Mouse (Mus musculus) kidney, postnatal 36 days (tissue): ENCODE measurements around the gene Celf6.
A peak's percentile ranks its signal among the peaks of the same experiment; 100 is the strongest.

Experiments used
- DNase-seq, 2 experiments: peaks; one replicate each; pipeline ENCODE4 v3.0.0; 2021 to 2022; ENCODE audit warnings: mixed read lengths in 2 of 2

Celf6 gene

DNA sequence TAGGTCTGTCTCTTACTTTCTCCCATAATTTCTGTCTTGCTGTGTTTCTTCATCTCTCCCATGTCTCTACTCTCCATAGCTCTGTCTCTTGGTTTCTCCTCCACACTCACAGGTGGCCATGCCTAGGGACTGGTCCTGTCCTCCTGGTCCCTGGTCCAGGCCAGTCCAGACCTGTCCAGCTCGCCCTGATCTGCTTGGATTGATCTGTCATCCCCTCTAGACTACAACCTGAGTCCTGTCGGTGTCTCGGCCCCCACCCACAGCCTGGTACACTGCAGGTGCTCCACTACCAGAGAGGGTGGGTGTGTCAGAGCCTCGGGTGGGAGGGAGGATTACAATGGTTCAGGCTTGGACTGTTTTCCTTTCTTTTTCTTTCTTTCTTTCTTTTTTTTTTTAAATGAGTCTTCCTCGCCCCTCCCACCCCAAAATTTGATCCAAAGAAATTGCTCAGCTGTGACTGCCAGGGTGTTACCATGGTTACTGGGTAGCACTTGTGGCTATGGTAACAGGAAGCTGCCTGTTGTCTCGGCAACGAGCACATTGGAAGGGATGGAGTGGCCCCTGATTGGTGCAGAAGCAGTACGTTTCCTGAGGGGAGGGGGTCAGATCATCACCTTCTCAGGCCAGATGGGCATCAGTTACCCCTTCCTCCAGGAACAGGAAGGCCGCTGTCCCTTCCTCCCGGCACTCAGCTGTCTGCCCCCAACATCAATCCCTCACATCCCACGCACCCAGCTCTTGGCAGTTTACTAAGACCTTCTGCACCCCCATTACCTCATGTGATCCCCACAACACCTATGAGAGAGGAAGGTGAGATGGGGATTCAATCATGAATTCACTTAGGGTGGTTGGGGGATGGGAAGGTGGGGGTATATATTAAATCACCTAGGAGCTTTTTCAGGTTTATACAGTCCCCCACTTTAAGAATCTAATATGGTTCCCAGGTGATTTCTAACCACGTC is 11.3 kb downstream of the Celf6 start:
- DNase-seq: no peak

DNA sequence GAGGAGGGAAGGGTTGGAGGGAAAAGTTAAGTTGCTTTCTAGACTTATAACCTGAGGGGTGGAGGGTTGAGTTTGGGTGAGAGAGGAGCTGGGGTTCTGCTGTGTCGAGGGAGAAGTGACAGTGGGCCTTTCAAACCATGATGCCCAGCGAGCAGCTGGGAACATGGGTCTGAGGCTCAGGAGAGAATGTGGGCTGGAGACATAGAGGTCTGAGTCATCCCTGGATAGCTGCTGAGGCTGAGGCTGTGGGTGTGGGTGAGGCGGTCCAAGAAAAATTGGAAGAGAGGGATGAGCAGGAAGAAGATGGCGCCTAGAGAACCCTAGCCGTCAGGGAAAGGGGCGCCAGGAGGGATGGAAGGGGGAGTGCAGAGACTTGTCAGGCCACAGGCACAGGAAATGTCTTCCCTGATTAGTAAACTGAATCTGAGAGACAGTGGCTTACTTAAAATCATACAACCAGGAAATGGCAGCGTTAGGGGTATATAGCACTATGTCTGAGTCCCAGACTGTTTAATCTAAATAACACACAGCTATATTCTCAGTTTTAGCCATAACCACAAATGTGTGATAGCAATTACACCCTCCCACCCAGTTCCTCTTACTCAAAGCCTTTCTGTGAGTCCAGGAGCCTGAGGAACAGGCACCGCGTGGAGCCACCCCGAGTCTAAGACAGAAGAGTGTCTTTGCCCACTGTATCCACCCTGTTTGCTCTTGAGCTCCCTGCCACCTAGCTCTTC is 12.2 kb downstream of the Celf6 start:
- no peak for DNase-seq

DNA sequence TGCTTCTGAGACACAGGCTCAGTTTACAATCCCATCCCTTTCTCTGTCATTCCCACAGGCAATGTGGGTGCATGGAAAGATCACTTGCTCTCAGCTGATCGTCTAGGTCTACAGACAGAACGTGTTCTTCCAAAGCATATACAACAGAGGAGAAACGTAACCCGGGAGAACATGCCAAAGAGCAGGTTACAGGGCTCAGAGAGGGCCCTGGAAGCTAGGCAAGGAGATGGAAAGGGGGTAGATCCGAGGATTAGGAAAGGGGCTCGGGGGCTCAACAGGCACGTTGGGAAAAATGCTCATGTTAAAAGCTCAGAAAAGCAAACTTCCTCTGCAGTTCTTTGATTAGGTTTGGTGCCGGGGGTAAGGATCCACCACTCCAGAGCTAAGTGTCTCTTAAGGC is 23.9 kb downstream of the Celf6 start:
- DNase-seq: no peak

DNA sequence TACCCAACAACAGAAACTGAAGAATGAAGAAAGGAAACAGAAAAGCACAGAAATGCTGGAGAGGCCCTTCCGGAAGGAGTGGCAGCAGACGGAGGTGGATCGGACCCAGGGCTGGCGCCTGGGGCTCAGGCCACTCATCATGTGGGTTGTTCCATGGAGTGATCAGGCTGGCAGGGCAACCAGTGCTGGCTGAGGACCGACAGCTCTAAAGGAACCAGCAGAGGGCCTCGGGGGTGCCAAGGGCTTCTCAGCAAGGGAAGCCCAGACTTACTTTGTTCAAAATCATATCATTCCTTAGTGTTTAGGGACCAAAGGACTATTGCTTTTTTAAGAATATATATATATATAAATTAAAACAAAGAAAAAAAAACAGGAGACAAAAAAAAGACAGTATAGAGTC is 28.2 kb downstream of the Celf6 start:
- DNase-seq: peak in 1 of 2 experiments; percentile 11

DNA sequence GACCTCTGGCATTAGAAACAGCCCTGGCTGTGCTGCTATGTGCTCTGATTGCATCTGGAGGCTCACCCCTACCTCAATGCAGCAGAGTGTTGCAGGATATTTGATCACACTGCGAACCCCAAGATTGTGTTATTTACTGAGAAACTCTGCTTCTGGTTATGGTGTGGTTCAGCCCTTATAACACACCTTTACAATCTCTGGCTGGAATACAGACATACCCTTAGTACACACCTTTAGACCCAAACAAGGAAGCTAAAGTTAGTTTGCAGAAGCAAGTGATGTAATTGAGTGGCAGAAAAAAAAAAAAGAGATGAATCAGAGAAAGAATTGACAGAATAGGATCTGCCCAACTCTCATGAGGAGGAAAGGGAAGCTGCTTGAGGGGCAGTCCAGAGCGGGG is 33.2 kb downstream of the Celf6 start:
- DNase-seq: no peak

DNA sequence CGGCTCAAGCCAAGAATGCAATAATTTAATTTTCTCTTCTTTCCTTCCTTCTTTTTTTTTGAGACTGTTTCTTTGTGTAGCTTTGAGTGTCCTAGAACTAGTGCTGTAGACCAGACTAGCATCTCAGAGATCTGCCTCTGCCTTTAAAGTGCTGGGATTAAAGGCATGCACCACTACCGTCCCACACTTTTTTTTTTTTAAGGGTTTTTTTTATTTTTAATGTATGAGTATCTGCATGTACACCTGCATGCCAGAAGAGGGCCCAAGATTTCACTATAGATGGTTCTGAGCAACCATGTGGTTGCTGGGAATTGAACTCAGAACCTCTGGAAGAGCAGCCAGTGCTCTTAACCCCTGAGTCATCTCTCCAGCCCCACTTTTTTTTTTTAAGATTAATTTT is 38.1 kb downstream of the Celf6 start:
- DNase-seq: no peak

DNA sequence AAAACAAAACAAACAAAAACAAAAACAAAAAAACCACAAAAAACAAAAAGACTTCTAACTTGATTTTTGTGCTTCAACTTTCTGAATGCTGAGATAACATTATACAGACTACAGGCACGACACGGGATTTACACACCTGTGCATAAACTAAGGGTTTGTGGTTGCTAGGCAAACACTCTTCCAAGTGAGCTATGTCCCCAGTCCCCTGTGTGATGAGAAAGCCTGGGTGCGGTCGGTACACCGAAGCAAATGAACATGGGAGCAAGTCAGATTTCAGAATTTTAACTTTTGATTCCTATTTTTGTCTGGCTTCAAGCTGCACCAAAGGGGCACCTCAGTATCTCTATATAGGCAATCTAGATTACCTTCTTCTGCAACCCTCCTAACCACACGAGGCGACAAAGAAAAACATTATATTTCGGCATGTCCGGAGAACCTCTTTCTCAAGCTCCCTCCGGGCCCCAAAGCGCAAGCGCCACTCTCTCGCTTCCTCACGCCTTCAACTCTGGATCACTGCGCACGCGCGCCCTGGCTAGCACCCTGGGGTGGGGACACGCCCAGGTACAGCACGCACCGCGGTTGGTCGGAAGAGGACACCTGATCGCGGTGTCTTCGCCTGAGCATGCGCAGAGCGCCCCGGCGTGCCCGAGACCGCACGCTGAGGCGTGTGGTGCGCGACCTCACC is 39.0 kb downstream of the Celf6 start, which contains the start of gene Parp6:
Gene Parp6 (plus strand): TSS at position 663 of the 685 bp plus-strand sequence.
- DNase-seq: peak; percentile 100

DNA sequence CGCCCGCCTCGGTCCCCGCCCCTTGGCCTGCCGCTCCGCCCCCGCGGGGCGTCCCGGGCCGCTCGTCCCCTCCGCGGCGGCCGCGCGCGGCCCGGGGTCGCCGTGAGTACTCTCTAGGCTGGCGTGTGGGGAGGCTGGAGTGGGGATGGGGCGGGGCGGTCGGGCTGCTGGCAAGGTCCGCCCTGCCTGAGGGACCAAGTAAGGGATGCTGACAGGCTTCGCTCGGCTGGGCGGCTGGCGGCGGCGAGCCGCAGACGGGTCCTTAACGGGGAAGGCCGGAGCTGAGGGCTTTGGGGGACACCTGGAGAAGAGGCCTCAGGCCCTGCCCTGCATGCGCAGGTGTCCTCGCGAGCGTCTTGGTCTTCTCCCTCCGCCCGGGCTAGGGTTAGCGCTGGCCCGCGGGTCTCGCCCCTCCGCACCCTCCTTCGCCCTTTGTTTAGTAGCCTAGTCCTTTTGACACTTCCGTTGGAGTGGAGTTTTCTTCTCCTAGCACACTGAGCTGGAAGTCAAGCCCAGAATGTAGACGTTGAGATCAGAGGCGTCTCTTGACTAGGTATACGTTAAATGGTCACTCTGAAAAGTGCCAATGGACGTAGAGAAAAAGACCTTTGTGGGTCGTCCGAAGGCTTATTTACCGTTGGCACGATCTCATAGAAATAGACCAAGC is 39.7 kb downstream of the Celf6 start:
- peak in 1 of 2 experiments; percentile 20 for DNase-seq

DNA sequence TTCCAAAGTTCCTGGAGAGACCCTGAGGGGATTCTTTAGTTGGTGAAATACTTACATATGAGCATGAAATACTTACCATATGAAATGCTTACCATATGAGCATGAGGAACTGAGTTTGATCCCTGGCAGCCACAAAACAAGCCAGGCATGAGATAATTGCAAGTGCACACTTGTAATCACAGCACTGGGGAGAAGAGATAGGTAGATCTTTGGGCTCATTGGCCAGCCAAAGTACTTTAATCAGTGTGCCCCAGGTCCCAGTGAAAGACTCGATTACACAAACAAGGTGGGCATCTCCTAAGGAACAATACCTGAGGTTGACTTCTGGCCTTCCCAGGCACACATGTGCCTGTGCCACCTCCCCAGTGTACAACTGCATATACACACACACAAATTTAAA is 60.7 kb downstream of the Celf6 start:
- DNase-seq: no peak

DNA sequence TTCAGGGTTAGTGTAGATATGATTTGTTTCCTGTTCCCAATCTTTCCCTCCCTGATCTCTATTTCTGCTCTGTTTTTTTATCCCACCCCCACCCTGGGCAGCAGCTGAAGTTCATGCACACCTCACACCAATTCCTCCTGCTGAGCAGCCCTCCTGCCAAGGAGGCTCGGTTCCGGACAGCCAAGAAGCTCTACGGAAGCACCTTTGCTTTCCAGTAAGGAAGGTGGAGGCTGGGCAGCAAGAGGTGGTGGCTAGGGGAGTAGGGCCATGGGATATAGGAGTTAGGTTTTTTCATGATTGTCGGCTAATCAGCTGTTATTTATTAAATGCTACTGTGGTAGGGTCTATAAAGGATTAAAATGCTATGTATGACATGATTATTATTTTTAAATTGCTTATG is 62.2 kb downstream of the Celf6 start:
- no peak for DNase-seq

DNA sequence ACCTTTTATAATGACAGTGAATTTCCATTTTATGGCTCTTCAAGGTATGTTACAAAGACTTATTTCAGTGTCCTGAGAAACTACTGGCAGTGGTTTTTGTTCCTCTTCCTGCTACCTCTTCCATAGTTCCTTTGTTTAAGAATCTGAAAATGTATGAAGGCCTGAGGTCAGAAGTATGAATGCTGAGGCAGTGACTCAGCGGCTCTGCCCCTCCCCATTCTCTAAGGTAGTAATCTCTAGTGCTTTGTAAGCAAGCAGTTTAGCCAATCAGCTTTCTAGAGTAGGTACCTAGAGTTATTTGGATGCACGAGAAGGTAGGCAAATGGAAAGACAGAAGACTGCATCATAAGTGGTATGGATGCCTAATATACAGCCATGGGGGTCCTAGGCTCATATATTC is 63.6 kb downstream of the Celf6 start:
- no peak for DNase-seq

DNA sequence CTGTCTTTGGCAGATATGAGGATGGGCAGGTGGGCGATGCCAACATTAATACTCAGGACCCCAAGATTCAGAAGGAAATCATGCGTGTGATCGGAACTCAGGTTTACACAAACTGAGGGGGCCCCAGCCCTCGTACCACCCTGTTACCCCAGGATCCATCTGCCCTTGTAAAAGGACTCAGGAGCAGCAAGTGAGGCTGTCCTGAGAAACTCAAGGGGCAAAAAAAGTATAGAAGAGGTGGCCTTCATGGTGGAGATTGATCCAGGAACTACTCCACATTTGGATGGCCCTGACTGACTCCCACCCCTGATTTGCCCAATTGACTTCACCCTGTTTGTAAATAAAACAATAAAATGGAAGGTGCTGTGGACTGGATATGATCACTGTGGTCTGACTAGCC is 72.2 kb downstream of the Celf6 start:
- DNase-seq: no peak

DNA sequence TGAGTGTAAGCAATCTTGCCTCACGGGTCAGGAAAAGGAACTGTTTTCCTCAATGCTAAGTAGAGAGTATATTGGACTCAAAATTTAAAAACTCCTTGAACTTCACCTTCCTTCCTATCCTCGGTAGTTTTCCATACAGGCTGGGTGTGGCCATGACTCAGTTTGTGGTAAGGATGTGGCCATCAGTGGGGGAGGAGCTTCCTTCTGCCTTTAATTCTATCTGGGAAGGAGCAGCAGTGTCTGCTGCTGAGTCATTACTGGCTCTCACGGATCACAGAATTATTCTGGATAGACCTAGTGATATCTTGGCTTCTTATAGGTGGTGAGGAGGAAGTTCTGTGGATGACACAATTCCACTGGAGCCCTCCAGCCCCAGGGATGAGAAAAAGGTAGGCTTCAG is 75.7 kb downstream of the Celf6 start:
- peak in 1 of 2 experiments; percentile 36 for DNase-seq

DNA sequence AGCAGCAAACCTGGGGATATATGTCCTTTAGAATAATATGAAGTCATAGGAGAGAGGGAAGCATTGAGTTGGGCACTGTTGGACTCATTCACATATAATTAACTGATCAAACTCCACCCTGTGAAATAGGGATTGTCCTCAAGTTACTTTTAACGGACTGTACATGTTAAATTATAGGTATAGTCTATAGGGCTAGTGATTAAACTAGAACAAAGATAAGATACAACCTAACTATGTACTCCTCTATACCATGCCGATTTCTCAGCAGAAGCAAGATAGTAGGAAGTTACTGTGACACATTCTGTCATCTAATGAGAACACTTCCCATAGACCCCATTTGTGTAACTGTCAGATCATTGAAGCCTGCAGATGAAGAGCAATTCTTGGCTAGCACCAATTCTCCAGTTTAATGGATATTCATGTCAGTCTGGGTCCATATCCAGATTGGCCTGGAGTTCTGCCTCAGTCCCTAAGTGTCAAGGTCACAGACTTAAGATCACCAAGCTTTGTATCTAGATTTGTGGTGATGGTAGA is 76.8 kb downstream of the Celf6 start:
- DNase-seq: no peak

DNA sequence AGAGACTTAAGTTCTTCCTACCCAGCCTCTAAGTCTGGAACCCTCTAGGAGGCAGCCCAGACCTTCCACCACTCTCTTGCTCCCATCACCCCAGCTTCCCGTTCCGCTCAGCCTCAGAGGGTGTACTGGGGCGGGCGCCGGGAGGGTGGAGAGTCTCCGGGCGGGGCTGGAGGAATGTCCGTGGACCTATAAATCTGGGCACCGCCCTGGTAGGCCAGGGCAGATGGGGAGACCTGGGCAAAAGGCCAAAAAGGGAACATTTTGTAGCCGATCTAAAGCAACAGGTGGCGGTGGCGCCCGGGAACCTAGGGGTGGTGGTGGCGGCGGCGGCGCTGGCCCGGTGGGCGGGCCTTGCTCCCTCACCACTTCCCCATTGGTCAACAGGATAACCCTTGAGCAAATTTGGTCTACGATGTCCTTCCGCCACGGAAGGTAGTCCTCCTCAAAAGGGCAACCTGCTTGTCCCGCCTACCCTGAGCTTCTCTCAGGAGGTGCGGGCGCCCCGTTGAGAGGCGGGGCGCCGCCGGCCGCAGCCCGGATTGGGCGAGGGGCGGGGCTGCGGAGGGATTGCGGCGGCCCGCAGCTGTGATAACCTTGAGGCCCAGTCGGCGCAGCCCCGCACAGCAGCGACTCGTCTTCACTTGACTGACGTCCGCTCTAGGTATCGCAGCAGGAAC is 78.4 kb downstream of the Celf6 start, which contains the start of gene Pkm:
Gene Pkm (plus strand): TSS at position 411 of the 677 bp plus-strand sequence.
- peak; percentile 96 to 98 for DNase-seq
